Mouse (Mus musculus): ENCODE data around the gene Myl12a.

Gene Myl12a

DNA sequence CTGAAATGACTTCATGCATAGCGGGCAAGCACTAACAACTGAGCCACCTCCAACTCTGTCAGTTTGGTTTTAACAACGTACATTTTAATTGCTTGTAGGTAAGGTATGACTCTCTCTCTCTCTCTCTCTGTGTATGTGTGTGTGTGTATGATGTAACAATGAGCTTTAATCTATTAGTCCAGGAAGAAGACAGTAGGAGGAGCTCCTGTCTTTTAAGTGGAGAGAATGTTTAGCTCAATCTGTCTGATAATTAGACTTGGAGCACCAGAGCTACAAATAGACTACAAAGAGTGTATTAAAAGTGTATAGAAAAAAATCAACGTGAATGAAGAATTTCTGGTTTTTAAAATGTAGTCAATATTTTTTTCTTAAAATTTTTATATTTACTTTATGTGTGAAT, 6.0 kb upstream of the Myl12a start:
- Histone ChIP-seq H3K36me3 (ENCODE audit: insufficient read depth, low read length) (no peaks in the 10 kb centered on the region), H3K4me3 (replicated peaks; ENCODE audit: low read length) (no peak overlapping the region), H3K27me3 (ENCODE audit: insufficient read depth, low read length) (peaks cover 10% of the 10 kb centered on the region), H3K9me3 (ENCODE audit: low read length) (no peaks in the 10 kb centered on the region), H3K4me1 (replicated peaks; ENCODE audit: low read depth, low read length) (peaks cover 20% of the 10 kb centered on the region)
- TF ChIP-seq POU5F1 (IDR thresholded peaks at IDR 0.05; ENCODE audit: borderline replicate concordance, low read length) (no peak), CTCF (conservative IDR thresholded peaks at IDR 0.05; ENCODE audit: low read length) (no peak), NANOG (IDR thresholded peaks at IDR 0.05; ENCODE audit: borderline replicate concordance, low read length) (no peak)

DNA sequence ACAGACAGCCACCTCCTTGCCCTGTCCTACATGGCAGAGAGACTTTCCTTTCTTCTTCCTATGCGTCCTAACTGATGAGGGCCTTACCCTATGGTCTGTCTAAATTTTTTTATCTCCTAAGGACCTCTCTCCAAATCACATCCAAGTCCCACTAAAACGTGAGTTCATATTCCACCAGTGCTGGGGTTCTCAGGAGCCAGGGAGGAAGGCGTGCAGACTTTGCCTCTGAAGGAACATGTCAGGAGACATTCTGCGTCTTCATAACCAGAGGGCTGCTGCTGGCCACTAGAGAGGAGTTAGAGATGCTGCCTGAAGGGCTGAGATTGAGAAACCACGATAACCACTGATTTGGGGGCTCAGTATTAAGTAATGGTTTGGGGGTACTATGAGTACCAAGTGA, 4.3 kb upstream of the Myl12a start:
- Histone ChIP-seq H3K4me1 (replicated peaks; ENCODE audit: low read depth, low read length) (peaks cover 31% of the 10 kb centered on the region), H3K27me3 (ENCODE audit: insufficient read depth, low read length) (peaks cover 10% of the 10 kb centered on the region; the same call in 1 of the 2 replicates), H3K9me3 (ENCODE audit: low read length) (no peaks in the 10 kb centered on the region), H3K4me3 (replicated peaks; ENCODE audit: low read length) (no peak overlapping the region), H3K36me3 (ENCODE audit: insufficient read depth, low read length) (no peaks in the 10 kb centered on the region)
- TF ChIP-seq CTCF (conservative IDR thresholded peaks at IDR 0.05; ENCODE audit: low read length) (no peak), NANOG (IDR thresholded peaks at IDR 0.05; ENCODE audit: borderline replicate concordance, low read length) (no peak), POU5F1 (IDR thresholded peaks at IDR 0.05; ENCODE audit: borderline replicate concordance, low read length) (no peak)

- H3K4me3 ChIP-seq (replicated peaks; ENCODE audit: low read length): no peak overlapping the region
- TF ChIP-seq CTCF (conservative IDR thresholded peaks at IDR 0.05; ENCODE audit: low read length): no peak
- no peak for TF ChIP-seq POU5F1 (IDR thresholded peaks at IDR 0.05; ENCODE audit: borderline replicate concordance, low read length)
- TF ChIP-seq NANOG (IDR thresholded peaks at IDR 0.05; ENCODE audit: borderline replicate concordance, low read length): no peak
Measured at GRCm38 (mm10) chr17:71004186-71004960, 1.7 kb upstream of the Myl12a start.

DNA sequence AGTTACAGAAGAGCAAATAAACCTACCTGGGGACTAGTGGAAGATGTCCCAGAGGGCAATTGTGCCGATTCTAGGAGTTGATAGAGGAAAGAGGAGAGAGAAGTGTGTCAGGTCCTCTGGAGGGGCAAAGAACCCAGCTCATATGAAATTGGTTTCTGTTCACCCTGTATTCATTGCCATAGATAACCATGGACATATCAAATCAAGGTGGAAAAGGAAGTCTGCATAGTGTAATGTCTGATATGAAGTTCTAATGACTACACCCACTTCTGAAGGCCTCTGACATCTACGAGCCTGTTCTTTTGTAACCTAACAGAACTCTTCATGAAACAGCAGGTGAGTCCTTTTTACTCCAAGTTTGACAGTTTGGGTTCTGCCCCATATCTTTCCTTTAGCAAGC, 1.0 kb upstream of the Myl12a start:
- Histone ChIP-seq H3K27me3 (ENCODE audit: insufficient read depth, low read length) (no peaks in the 10 kb centered on the region), H3K4me1 (replicated peaks; ENCODE audit: low read depth, low read length) (peaks cover 42% of the 10 kb centered on the region), H3K4me3 (replicated peaks; ENCODE audit: low read length) (no peak overlapping the region), H3K36me3 (ENCODE audit: insufficient read depth, low read length) (peaks cover 13% of the 10 kb centered on the region), H3K9me3 (ENCODE audit: low read length) (no peaks in the 10 kb centered on the region)
- no peak for TF ChIP-seq NANOG (IDR thresholded peaks at IDR 0.05; ENCODE audit: borderline replicate concordance, low read length)
- TF ChIP-seq CTCF (conservative IDR thresholded peaks at IDR 0.05; ENCODE audit: low read length): no peak
- no peak for TF ChIP-seq POU5F1 (IDR thresholded peaks at IDR 0.05; ENCODE audit: borderline replicate concordance, low read length)

More at GRCm38 (mm10) chr17:71004186-71004960, 1.7 kb upstream of the Myl12a start:
- Histone ChIP-seq H3K9me3 (ENCODE audit: low read length) (no peaks in the 10 kb centered on the region), H3K4me1 (replicated peaks; ENCODE audit: low read depth, low read length) (peaks cover 35% of the 10 kb centered on the region), H3K36me3 (ENCODE audit: insufficient read depth, low read length) (peaks cover 8% of the 10 kb centered on the region), H3K27me3 (ENCODE audit: insufficient read depth, low read length) (peaks cover 2% of the 10 kb centered on the region; the same call in 1 of the 2 replicates)

- TF ChIP-seq POU5F1 (IDR thresholded peaks at IDR 0.05; ENCODE audit: borderline replicate concordance, low read length) (no peak), NANOG (IDR thresholded peaks at IDR 0.05; ENCODE audit: borderline replicate concordance, low read length) (no peak), CTCF (conservative IDR thresholded peaks at IDR 0.05; ENCODE audit: low read length) (no peak)
Measured at GRCm38 (mm10) chr17:71003112-71003511, 434 bp upstream of the Myl12a start.

GRCm38 (mm10) chr17:71002081-71002743, 466 bp downstream of the Myl12a start, which contains the start of gene Myom1:
Gene Myom1, plus strand, starts transcription at chr17:71002633.
- no peak for TF ChIP-seq NANOG (IDR thresholded peaks at IDR 0.05; ENCODE audit: borderline replicate concordance, low read length)
- no peak for TF ChIP-seq POU5F1 (IDR thresholded peaks at IDR 0.05; ENCODE audit: borderline replicate concordance, low read length)
- no peak for TF ChIP-seq CTCF (conservative IDR thresholded peaks at IDR 0.05; ENCODE audit: low read length)
- H3K4me1 ChIP-seq (replicated peaks; ENCODE audit: low read depth, low read length): peaks cover 55% of the 10 kb centered on the region
- peak within 1 kb of the TSS; percentile 96 for H3K4me3 ChIP-seq (replicated peaks; ENCODE audit: low read length)
- H3K9me3 ChIP-seq (ENCODE audit: low read length): no peaks in the 10 kb centered on the region
- H3K36me3 ChIP-seq (ENCODE audit: insufficient read depth, low read length): peaks cover 17% of the 10 kb centered on the region
- H3K27me3 ChIP-seq (ENCODE audit: insufficient read depth, low read length): no peaks in the 10 kb centered on the region

More at GRCm38 (mm10) chr17:71003112-71003511, 434 bp upstream of the Myl12a start:
- Histone ChIP-seq H3K27me3 (ENCODE audit: insufficient read depth, low read length) (no peaks in the 10 kb centered on the region), H3K4me1 (replicated peaks; ENCODE audit: low read depth, low read length) (peaks cover 48% of the 10 kb centered on the region), H3K36me3 (ENCODE audit: insufficient read depth, low read length) (peaks cover 17% of the 10 kb centered on the region), H3K9me3 (ENCODE audit: low read length) (no peaks in the 10 kb centered on the region), H3K4me3 (replicated peaks; ENCODE audit: low read length) (peak overlapping the region; percentile 96)

DNA sequence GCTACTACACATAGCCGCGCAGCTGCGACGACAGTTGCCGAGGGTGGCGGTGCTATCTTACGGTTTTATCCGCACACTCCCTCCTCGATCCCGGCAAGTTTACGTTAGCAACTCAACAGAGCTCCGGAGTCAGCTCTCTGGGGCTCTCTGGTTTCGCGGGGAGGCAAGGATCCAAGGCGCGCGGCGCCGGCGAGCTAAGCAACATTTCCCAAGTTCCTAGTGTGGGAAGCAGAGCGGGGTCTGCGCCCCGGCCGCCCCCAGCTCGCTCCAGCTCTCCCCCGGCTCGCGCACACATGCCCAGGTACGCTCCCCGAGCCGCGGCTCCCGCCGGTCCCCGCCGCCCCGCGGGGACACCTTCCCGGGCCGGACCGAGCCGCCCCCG, 988 bp downstream of the Myl12a start:
- peak overlapping the region; percentile 96 for H3K4me3 ChIP-seq (replicated peaks; ENCODE audit: low read length)
- peaks cover 60% of the 10 kb centered on the region for H3K4me1 ChIP-seq (replicated peaks; ENCODE audit: low read depth, low read length)
- peaks cover 21% of the 10 kb centered on the region for H3K36me3 ChIP-seq (ENCODE audit: insufficient read depth, low read length)
- H3K9me3 ChIP-seq (ENCODE audit: low read length): no peaks in the 10 kb centered on the region
- TF ChIP-seq POU5F1 (IDR thresholded peaks at IDR 0.05; ENCODE audit: borderline replicate concordance, low read length) (no peak), NANOG (IDR thresholded peaks at IDR 0.05; ENCODE audit: borderline replicate concordance, low read length) (no peak), CTCF (conservative IDR thresholded peaks at IDR 0.05; ENCODE audit: low read length) (no peak)
- H3K27me3 ChIP-seq (ENCODE audit: insufficient read depth, low read length): no peaks in the 10 kb centered on the region

DNA sequence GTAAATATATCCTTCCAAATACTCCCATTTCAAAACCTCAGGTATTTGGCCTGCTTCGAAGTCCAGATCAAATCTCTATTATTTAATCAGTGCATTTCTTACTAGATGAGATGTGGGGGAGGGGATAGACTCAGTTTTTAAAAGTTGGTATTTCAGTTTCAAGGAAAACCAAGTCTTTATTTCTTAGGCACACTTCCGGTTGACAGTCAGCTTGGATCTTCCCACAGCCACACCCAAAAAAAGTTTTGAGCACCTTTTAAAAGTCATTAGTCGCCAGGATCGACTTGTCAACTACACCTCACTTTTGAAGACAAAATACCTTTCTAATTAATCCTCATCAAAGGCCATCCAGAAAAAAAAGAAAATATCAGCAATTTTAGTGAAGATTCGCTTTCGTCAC, 1.6 kb downstream of the Myl12a start:
- Histone ChIP-seq H3K4me1 (replicated peaks; ENCODE audit: low read depth, low read length) (peaks cover 67% of the 10 kb centered on the region), H3K4me3 (replicated peaks; ENCODE audit: low read length) (peak overlapping the region; percentile 96), H3K27me3 (ENCODE audit: insufficient read depth, low read length) (no peaks in the 10 kb centered on the region), H3K36me3 (ENCODE audit: insufficient read depth, low read length) (peaks cover 28% of the 10 kb centered on the region), H3K9me3 (ENCODE audit: low read length) (no peaks in the 10 kb centered on the region)
- TF ChIP-seq NANOG (IDR thresholded peaks at IDR 0.05; ENCODE audit: borderline replicate concordance, low read length) (no peak), POU5F1 (IDR thresholded peaks at IDR 0.05; ENCODE audit: borderline replicate concordance, low read length) (no peak), CTCF (conservative IDR thresholded peaks at IDR 0.05; ENCODE audit: low read length) (no peak)

Measured in E14TG2a.4 (cell line).